Mouse (Mus musculus): ENCODE results near the gene Nodal. TPM values are rescaled to one million over a fixed set of nuclear protein-coding genes. Genes with fewer than 3 reads are reported as not detected.

Gene Nodal
- polyA plus RNA-seq, 1 experiment from 2014 or later = 0.10 TPM

GRCm38 (mm10) chr10:61379340-61380040 is 38.3 kb upstream of the Nodal start:
- ATAC-seq = no peak

GRCm38 (mm10) chr10:61380186-61380585 is 37.6 kb upstream of the Nodal start:
- Histone ChIP-seq H3K27ac (ENCODE audit: low read length) (no peak overlapping the region), H3K27me3 (replicated peaks; ENCODE audit: control insufficient read depth, insufficient read depth, low read length) (no peaks in the 10 kb centered on the region), H3K9ac (replicated peaks; ENCODE audit: low read depth, low read length) (no peak overlapping the region), H3K4me2 (ENCODE audit: low read length) (no peak overlapping the region), H3K4me1 (replicated peaks; ENCODE audit: control insufficient read depth, insufficient read depth, low read length) (peaks cover 26% of the 10 kb centered on the region), H3K36me3 (ENCODE audit: control insufficient read depth, insufficient read depth) (no peaks in the 10 kb centered on the region), H3K4me3 (replicated peaks; ENCODE audit: low read length) (no peak overlapping the region), H3K9me3 (ENCODE audit: control insufficient read depth, low read length) (no peaks in the 10 kb centered on the region)
- WGBS = 14% methylated on average over 9 of the region's 9 CpGs
- ATAC-seq = no peak

More at GRCm38 (mm10) chr10:61379340-61380040, 38.3 kb upstream of the Nodal start:
- Histone ChIP-seq H3K9ac (replicated peaks; ENCODE audit: low read depth, low read length) (no peak overlapping the region), H3K27me3 (replicated peaks; ENCODE audit: control insufficient read depth, insufficient read depth, low read length) (no peaks in the 10 kb centered on the region), H3K27ac (ENCODE audit: low read length) (no peak overlapping the region), H3K9me3 (ENCODE audit: control insufficient read depth, low read length) (no peaks in the 10 kb centered on the region), H3K36me3 (ENCODE audit: control insufficient read depth, insufficient read depth) (no peaks in the 10 kb centered on the region), H3K4me2 (ENCODE audit: low read length) (no peak overlapping the region), H3K4me3 (replicated peaks; ENCODE audit: low read length) (no peak overlapping the region), H3K4me1 (replicated peaks; ENCODE audit: control insufficient read depth, insufficient read depth, low read length) (peaks cover 26% of the 10 kb centered on the region)
- WGBS = 87% methylated on average over 13 of the region's 13 CpGs

- no peak overlapping the region for H3K9ac ChIP-seq (replicated peaks; ENCODE audit: low read depth, low read length)
- H3K9me3 ChIP-seq (ENCODE audit: control insufficient read depth, low read length) = no peaks in the 10 kb centered on the region
- WGBS = 22% methylated on average over 8 of the region's 8 CpGs
- peak overlapping the region; percentile 78 for H3K4me3 ChIP-seq (replicated peaks; ENCODE audit: low read length)
- ATAC-seq = no peak
- no peaks in the 10 kb centered on the region for H3K36me3 ChIP-seq (ENCODE audit: control insufficient read depth, insufficient read depth)
- H3K4me2 ChIP-seq (ENCODE audit: low read length) = peak overlapping the region; percentile 98
- H3K27me3 ChIP-seq (replicated peaks; ENCODE audit: control insufficient read depth, insufficient read depth, low read length) = no peaks in the 10 kb centered on the region
- H3K4me1 ChIP-seq (replicated peaks; ENCODE audit: control insufficient read depth, insufficient read depth, low read length) = peaks cover 26% of the 10 kb centered on the region
- H3K27ac ChIP-seq (ENCODE audit: low read length) = no peak overlapping the region
Measured at GRCm38 (mm10) chr10:61381823-61382222, 35.9 kb upstream of the Nodal start.

- Histone ChIP-seq H3K9ac (replicated peaks; ENCODE audit: low read depth, low read length) (peak overlapping the region; percentile 82), H3K27ac (ENCODE audit: low read length) (no peak overlapping the region), H3K4me1 (replicated peaks; ENCODE audit: control insufficient read depth, insufficient read depth, low read length) (peaks cover 26% of the 10 kb centered on the region), H3K4me2 (ENCODE audit: low read length) (peak overlapping the region; percentile 98), H3K9me3 (ENCODE audit: control insufficient read depth, low read length) (no peaks in the 10 kb centered on the region), H3K27me3 (replicated peaks; ENCODE audit: control insufficient read depth, insufficient read depth, low read length) (no peaks in the 10 kb centered on the region), H3K36me3 (ENCODE audit: control insufficient read depth, insufficient read depth) (no peaks in the 10 kb centered on the region), H3K4me3 (replicated peaks; ENCODE audit: low read length) (peak overlapping the region; percentile 78)
- peak; percentile 5; the same call in 1 of the 2 replicates for ATAC-seq
- 3% methylated on average over 8 of the region's 8 CpGs for WGBS
Measured at GRCm38 (mm10) chr10:61382281-61382731, 35.5 kb upstream of the Nodal start.

- no peaks in the 10 kb centered on the region for H3K9me3 ChIP-seq (ENCODE audit: control insufficient read depth, low read length)
- no peak within 1 kb of the TSS; the same call in 1 of the 2 replicates for H3K27ac ChIP-seq (ENCODE audit: low read length)
- H3K4me1 ChIP-seq (replicated peaks; ENCODE audit: control insufficient read depth, insufficient read depth, low read length) = peaks cover 26% of the 10 kb centered on the region
- no peaks in the 10 kb centered on the region for H3K36me3 ChIP-seq (ENCODE audit: control insufficient read depth, insufficient read depth)
- under 1% methylated on average over 56 of the region's 60 CpGs for WGBS
- H3K27me3 ChIP-seq (replicated peaks; ENCODE audit: control insufficient read depth, insufficient read depth, low read length) = no peaks in the 10 kb centered on the region
- H3K9ac ChIP-seq (replicated peaks; ENCODE audit: low read depth, low read length) = peak within 1 kb of the TSS; percentile 82
- ATAC-seq = peak; percentile 87
- H3K4me2 ChIP-seq (ENCODE audit: low read length) = peak within 1 kb of the TSS; percentile 98
- H3K4me3 ChIP-seq (replicated peaks; ENCODE audit: low read length) = peak within 1 kb of the TSS; percentile 78
Measured at GRCm38 (mm10) chr10:61383021-61383714, 34.6 kb upstream of the Nodal start, which contains the start of gene Pald1. Gene Pald1, minus strand, starts transcription at chr10:61383530.

- no peaks in the 10 kb centered on the region for H3K36me3 ChIP-seq (ENCODE audit: control insufficient read depth, insufficient read depth)
- H3K27ac ChIP-seq (ENCODE audit: low read length) = no peak overlapping the region
- WGBS = 4% methylated on average over 11 of the region's 11 CpGs
- H3K9me3 ChIP-seq (ENCODE audit: control insufficient read depth, low read length) = no peaks in the 10 kb centered on the region
- peak overlapping the region; percentile 82 for H3K9ac ChIP-seq (replicated peaks; ENCODE audit: low read depth, low read length)
- H3K4me1 ChIP-seq (replicated peaks; ENCODE audit: control insufficient read depth, insufficient read depth, low read length) = peaks cover 26% of the 10 kb centered on the region
- peak; percentile 39 for ATAC-seq
- no peaks in the 10 kb centered on the region for H3K27me3 ChIP-seq (replicated peaks; ENCODE audit: control insufficient read depth, insufficient read depth, low read length)
- peak overlapping the region; percentile 98 for H3K4me2 ChIP-seq (ENCODE audit: low read length)
- peak overlapping the region; percentile 78 for H3K4me3 ChIP-seq (replicated peaks; ENCODE audit: low read length)
Measured at GRCm38 (mm10) chr10:61383715-61384047, 34.1 kb upstream of the Nodal start.

- H3K4me2 ChIP-seq (ENCODE audit: low read length) = no peak overlapping the region
- no peak overlapping the region for H3K4me3 ChIP-seq (replicated peaks; ENCODE audit: low read length)
- no peak overlapping the region for H3K9ac ChIP-seq (replicated peaks; ENCODE audit: low read depth, low read length)
- no peaks in the 10 kb centered on the region for H3K9me3 ChIP-seq (ENCODE audit: control insufficient read depth, low read length)
- WGBS = 83% methylated on average over 6 of the region's 6 CpGs
- ATAC-seq = no peak
- H3K36me3 ChIP-seq (ENCODE audit: control insufficient read depth, insufficient read depth) = no peaks in the 10 kb centered on the region
- no peaks in the 10 kb centered on the region for H3K27me3 ChIP-seq (replicated peaks; ENCODE audit: control insufficient read depth, insufficient read depth, low read length)
- peaks cover 24% of the 10 kb centered on the region for H3K4me1 ChIP-seq (replicated peaks; ENCODE audit: control insufficient read depth, insufficient read depth, low read length)
- no peak overlapping the region for H3K27ac ChIP-seq (ENCODE audit: low read length)
Measured at GRCm38 (mm10) chr10:61385174-61385573, 32.6 kb upstream of the Nodal start.

GRCm38 (mm10) chr10:61386284-61386683 is 31.5 kb upstream of the Nodal start:
- H3K27me3 ChIP-seq (replicated peaks; ENCODE audit: control insufficient read depth, insufficient read depth, low read length) = no peaks in the 10 kb centered on the region
- H3K27ac ChIP-seq (ENCODE audit: low read length) = no peak overlapping the region
- H3K4me2 ChIP-seq (ENCODE audit: low read length) = no peak overlapping the region
- H3K9me3 ChIP-seq (ENCODE audit: control insufficient read depth, low read length) = no peaks in the 10 kb centered on the region
- H3K9ac ChIP-seq (replicated peaks; ENCODE audit: low read depth, low read length) = no peak overlapping the region
- ATAC-seq = no peak
- peaks cover 20% of the 10 kb centered on the region for H3K4me1 ChIP-seq (replicated peaks; ENCODE audit: control insufficient read depth, insufficient read depth, low read length)
- no peak overlapping the region for H3K4me3 ChIP-seq (replicated peaks; ENCODE audit: low read length)
- WGBS = 74% methylated on average over 6 of the region's 6 CpGs
- H3K36me3 ChIP-seq (ENCODE audit: control insufficient read depth, insufficient read depth) = no peaks in the 10 kb centered on the region

- Histone ChIP-seq H3K4me3 (replicated peaks; ENCODE audit: low read length) (no peak overlapping the region), H3K9ac (replicated peaks; ENCODE audit: low read depth, low read length) (no peak overlapping the region), H3K4me1 (replicated peaks; ENCODE audit: control insufficient read depth, insufficient read depth, low read length) (peaks cover 2% of the 10 kb centered on the region), H3K27me3 (replicated peaks; ENCODE audit: control insufficient read depth, insufficient read depth, low read length) (no peaks in the 10 kb centered on the region), H3K36me3 (ENCODE audit: control insufficient read depth, insufficient read depth) (no peaks in the 10 kb centered on the region), H3K4me2 (ENCODE audit: low read length) (no peak overlapping the region), H3K27ac (ENCODE audit: low read length) (no peak overlapping the region), H3K9me3 (ENCODE audit: control insufficient read depth, low read length) (no peaks in the 10 kb centered on the region)
- WGBS = 36% methylated on average over 5 of the region's 5 CpGs
- no peak for ATAC-seq
Measured at GRCm38 (mm10) chr10:61389020-61389419, 28.8 kb upstream of the Nodal start.

All from forebrain, embryonic 16.5 days (tissue).